Mouse (Mus musculus): ENCODE data around the gene Sipa1l1.

DNA sequence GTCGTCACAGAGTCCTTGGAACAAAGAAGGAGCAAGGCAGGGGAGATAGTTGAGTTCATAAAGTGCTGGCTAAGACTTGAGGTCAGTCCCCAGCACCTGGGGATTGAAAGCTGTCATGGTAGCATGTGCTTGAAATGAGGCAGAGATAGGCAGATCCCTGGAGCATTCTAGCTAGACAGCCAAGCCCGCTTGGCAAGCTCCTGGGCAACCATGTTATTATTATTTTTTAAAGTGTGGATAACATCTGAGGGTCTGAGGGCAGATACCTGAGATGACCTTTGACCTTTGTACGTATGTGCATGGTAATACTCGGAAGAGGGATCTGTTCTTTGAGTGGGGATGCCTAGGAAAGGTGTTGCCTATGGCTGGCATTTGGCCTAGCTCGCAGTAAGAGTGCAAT, 188.3 kb downstream of the Sipa1l1 start:
- TF ChIP-seq POLR2A (IDR thresholded peaks at IDR 0.05; ENCODE audit: low read depth, low read length) (no peak), CTCF (IDR thresholded peaks at IDR 0.05; ENCODE audit: borderline replicate concordance, insufficient read depth, low read length) (no peak)

Measured in embryonic fibroblast, embryonic 13.5 days (primary cell).